Mouse (Mus musculus): ENCODE measurements around the gene Zbtb7a.
"Not testable (repeated sequence)": the region's sequence is repeated elsewhere in the genome, so short reads cannot be mapped to it uniquely, and the experiment has no call there.

Gene Zbtb7a

DNA sequence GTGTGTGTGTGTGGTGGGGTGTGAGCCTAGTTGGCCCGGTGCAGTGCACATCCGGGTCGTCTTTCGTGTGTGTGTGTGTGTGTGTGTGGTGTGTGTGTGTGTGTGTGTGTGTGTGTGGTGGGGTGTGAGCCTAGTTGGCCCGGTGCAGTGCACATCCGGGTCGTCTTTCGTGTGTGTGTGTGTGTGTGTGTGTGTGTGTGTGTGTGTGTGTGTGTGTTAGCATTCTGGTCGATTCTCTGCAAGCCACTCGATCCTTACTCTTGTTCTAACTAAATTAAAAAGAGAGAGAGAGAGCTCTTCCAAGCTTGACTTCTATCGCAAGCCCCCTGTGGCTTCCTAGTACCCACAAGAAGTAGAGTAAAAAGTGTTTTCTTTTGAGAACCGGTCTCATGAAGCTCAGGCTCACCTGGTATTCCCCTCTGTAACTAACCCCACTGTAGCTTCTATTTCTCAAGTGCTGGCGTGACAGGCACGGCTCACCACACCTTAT lies 34.4 kb downstream of the Zbtb7a start:
- peak; percentile 64 for DNase-seq

DNA sequence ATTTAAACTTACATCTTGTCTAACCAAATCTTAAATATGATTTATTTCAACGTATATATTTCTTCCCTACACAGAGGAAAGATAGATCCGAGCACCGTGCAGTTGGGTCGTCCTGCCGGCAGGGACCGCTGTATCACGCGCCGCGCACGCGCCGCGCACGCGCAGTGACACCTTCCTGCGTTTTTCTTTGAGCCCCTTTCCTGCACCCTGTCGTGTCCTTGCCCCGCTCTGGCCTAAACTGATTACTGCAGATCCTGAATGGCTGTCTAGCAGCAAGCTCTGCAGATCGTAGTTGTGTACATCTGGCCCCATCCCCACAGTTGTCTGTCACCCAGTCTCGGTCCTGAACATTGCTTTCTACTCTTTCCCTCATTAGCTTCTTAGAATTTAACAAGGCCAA lies 38.1 kb downstream of the Zbtb7a start:
- DNase-seq: peak; percentile 88

DNA sequence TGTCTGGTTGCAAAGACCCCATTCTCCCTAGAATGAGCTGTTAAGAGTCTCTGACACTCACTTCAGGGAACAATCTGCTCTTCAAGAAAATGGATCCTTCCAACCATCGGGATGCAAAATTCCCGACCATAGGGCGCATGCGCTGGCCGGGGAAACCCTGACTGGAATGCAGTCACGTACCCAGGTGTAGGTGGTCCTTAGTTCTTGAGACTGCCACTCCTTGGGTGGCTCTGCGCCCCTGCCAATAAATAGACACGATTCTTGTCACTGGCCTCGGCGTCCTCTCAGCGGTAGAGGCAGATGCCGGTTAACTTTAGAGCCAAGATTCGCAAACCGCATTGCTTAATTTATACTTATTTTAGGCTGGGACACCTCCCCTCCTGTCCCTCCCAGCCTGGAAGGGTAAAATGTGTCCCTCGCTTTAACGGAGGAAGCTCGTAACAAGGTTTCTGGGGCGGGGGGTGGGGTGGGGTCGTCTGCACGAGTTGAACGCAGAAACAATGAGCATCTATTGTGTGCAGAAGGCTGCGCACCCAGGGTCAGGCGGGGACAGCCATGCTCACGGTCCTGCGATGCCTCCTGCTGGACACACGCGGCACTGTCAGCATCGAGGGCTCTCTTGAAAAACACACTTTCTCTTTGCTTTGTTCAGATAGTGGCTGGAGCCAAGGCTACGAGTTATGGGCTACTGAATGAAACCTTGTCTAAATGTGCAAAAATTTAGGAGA lies 39.8 kb downstream of the Zbtb7a start:
- peak; percentile 96 for DNase-seq

DNA sequence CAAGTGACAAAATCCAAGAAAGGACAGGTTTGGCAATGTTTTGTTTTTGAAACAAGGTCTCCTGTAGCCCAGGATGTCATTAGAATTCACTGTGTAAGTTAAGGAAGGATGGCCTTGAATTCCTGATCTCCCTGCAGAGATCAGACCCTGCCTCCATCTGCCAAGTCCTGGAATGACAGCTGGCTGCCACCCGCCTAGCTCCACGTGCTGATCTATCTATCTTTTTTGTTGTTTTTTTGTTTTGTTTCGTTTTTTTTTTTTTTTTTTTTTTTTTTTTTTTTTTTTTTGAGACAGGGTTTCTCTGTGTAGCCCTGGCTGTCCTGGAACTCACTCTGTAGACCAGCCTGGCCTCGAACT lies 40.3 kb downstream of the Zbtb7a start:
- not testable (repeated sequence) for DNase-seq

DNA sequence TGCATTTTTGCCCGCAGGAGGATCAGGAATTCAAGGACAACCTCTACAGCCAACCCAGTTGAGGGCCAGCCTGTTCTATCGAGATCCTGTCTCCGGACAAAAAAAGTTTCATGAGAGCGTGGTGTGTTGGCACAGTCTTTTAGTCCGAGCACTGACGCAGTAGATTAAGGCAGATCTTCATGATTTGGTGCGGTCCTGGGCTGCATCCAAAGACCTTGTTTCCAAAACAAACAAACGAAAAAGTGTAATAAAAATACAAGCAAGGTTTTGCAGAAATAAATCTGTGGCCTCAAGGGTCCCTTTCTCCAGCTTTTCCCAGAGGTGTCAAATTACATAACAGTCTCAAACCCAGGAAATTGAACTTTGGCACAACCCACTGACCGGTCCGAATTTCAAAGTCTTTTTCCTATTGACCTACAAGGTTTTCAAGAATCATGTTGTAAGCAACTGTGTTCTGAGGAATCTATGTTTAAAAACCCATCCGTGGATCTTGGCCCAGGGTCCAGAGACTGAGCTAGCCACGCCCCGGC lies 41.0 kb downstream of the Zbtb7a start:
- DNase-seq: no peak

DNA sequence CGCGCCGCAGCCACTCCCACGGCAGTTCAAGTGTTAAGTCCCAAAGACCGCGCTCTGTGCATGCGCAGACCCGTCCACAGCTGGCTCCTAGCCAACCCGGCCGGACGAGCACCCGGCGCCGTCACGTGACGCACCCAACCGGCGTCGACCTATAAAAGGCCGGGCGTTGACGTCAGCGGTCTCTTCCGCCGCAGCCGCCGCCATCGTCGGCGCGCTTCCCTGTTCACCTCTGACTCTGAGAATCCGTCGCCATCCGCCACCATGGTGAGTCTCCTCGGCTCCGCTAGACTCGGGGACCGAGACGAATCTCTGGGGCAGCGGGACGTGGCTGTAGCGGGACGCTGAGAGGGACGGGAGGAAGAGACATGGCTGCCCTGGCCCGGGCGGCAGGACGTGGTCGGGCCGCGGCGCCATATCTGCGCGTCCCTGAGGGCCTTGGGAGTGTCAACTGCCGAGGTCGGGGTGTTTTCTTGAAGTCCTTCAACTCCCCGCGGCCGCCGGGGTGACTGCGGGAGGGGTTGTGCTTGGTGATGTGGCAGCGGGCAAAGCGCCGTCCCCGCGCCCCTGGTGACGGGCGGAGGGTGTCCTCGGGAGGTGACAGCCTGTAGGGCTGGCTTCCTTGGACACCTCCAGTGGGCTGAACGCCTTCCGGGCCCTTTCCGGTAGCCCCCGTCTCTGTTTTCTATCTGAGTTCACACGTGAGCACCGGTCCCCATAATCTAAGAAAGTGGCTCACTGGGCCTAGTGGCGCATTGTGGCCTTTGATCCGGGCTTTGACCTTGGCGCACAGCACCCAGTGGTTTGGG lies 41.6 kb downstream of the Zbtb7a start, which contains the start of gene Eef2:
TSS of gene Eef2 (plus strand) at position 166 of the 806 bp plus-strand sequence.
- DNase-seq: peak; percentile 97

DNA sequence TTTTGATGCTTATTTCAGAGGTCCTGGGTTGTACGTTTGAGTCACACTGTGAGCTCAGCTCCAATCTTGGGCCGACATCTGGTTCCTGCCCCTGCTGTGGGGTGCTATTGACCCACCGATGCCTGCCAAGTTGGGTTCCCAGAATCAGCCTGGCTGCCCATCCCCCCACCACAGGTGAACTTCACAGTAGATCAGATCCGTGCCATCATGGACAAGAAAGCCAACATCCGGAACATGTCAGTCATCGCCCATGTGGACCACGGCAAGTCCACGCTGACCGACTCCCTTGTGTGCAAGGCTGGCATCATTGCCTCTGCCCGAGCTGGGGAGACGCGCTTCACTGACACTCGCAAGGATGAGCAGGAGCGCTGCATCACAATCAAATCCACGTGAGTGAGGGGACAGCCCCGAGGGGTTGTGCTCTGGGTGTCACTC lies 42.5 kb downstream of the Zbtb7a start:
- DNase-seq: no peak

DNA sequence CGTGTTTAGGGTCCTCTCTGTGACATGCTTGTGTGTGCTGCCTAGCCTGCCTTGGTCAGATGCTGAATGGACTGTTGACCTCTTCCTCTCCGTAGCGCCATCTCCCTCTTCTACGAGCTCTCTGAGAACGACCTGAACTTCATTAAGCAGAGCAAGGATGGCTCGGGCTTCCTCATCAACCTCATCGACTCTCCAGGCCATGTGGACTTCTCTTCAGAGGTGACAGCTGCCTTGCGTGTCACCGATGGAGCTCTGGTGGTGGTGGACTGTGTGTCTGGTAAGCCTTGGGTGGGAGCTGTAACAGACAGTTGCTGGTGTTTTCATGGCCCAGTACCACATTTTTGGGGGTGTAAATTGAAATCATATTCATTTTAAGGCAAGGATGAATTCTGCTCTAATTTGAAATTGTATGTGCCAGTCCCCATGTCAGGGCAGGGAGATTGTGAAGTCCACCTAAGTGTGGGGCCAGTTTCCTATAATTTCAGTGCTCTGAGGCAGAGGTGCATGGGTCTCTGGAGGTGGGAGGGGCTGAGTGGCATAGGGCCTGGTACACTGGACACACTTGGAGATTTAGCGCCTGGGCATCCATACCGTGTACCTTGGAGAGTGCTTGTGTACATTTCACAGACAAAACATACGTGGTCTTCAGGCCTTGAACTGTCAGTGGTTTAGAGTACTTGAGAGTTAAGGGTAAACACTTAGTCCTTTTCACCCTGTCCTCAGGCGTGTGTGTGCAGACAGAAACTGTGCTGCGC lies 43.1 kb downstream of the Zbtb7a start:
- no peak for DNase-seq

DNA sequence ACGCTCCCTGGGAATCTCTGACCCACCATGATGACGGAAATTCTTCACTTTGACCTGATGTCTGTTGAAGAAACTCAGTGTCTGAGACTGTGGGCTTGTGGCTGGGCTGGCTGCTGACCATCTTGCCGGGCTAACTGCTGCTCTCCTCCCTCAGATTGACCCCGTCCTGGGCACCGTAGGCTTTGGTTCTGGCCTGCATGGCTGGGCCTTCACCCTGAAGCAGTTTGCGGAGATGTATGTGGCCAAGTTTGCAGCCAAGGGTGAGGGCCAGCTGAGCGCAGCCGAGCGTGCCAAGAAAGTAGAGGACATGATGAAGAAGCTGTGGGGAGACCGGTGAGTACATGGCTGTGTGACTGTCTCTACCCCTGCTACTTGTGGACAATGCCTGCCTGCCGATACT lies 43.9 kb downstream of the Zbtb7a start:
- no peak for DNase-seq

DNA sequence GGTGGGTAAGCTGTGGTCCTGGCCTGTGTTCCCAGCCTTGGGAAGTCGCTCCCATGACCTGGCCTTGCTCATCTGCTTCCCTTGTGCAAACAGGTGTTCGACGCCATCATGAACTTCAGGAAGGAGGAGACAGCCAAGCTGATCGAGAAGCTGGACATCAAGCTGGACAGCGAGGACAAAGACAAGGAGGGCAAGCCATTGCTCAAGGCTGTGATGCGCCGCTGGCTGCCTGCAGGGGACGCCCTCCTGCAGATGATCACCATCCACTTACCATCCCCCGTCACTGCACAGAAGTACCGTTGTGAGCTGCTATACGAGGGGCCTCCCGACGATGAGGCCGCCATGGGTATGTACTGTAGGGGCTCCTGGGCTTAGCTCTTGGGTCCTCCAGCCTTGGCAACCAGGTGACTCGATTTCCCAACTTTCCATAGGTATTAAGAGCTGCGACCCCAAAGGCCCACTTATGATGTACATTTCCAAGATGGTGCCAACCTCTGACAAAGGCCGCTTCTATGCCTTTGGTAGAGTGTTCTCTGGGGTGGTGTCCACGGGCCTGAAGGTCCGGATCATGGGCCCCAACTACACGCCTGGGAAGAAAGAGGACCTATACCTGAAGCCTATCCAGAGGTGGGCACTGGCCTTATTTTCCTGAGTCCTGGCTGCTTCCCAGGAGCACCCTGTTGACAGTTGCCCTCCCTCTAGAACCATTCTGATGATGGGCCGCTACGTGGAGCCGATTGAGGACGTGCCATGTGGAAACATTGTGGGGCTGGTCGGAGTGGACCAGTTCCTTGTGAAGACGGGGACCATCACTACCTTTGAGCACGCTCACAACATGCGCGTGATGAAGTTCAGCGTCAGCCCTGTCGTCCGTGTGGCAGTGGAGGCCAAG lies 44.7 kb downstream of the Zbtb7a start:
- DNase-seq: no peak

DNA sequence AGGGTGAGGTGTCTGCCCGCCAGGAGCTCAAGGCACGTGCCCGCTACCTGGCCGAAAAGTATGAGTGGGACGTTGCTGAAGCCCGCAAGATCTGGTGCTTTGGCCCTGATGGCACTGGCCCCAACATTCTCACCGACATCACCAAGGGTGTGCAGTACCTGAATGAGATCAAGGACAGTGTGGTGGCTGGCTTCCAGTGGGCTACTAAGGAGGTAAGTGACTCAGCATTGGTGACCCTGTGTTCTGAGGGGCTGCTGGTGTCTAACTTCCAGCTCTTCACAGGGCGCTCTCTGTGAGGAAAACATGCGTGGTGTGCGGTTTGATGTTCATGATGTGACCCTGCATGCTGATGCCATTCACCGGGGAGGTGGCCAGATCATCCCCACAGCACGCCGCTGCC lies 45.9 kb downstream of the Zbtb7a start:
- no peak for DNase-seq

DNA sequence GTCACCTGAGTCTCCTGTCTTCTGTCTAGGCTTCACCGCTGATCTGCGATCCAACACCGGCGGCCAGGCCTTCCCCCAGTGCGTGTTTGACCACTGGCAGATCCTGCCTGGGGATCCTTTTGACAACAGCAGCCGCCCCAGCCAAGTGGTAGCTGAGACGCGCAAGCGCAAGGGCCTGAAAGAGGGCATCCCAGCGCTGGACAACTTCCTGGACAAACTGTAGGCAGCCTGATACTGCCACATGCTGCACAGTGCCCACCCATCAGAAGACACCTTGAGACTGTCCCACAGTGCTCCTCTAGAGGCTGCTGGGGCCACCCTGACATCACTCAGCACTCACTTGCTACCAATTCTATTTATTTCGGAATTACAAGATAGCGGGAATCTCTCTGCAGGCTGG lies 46.8 kb downstream of the Zbtb7a start:
- DNase-seq: not testable (repeated sequence)

DNA sequence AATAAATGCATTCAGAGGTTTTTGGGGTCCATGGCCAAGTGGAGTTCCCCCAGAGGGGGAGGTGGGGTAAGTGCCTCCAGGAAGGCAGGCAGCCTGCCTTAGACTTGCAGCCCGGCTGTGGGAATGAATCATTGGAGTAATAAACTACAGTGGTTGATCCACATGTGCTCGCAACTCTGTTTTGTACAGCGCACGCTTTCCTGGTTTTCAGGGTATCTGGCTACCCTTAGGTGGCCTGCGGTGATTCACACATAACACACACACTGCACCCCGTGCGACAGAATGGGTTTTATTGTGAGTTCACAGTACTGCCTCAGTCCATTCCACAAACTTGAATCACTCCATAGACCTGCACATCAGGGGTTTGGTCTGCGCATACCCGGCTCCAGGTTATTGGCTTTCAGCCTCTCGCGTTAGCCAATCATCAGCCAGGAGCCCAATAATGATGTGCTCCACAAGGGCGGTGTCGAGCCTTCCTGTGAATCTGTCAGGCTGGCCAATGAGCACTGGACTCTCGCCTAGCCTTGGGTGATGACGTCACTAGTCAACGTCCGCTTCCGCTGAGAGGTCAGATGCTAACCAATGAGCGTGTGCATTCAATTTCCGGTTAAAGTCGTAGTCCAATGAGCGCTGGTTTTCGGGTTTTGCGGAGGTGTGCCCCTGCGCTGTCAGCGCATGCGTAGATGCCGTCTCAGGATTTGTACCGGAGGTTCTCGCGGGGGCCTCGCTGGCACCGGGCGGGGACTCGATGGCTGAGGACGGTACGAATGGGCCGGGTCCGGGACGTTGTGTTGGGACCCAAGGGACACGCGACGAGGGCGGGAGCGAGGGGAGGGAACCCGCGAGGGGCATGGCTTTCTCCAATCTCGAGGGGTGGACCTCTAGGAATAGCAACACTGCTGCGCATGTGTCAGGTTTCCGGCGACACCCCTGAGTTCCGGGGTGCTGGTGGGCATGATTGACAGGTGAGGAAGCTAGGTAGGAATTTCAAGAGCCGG lies 47.6 kb downstream of the Zbtb7a start, which contains the start of gene Dapk3:
TSS of gene Dapk3 (plus strand) at position 670 of the 998 bp plus-strand sequence.
- peak; percentile 94 for DNase-seq

DNA sequence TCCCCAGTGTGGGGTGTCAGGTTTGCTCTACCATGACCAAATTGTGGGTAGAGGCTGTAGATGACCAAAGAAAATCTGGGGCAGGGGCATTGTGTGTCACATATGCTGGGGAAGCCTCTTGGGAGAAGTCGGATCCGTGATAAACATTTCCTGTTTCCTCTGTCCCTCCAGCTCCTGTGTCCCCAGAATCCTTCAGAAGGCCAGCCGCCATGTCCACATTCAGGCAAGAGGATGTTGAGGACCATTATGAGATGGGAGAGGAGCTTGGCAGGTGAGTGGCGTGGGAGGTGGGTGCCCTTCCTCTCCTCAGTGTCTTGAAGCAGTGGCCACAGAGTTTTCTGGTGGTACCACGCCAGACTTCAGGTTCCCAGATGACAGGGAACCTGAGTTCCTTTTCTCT lies 48.8 kb downstream of the Zbtb7a start, which contains the start of gene 4930442H23Rik:
TSS of gene 4930442H23Rik (minus strand) at position 45 of the 400 bp plus-strand sequence.
- no peak for DNase-seq

DNA sequence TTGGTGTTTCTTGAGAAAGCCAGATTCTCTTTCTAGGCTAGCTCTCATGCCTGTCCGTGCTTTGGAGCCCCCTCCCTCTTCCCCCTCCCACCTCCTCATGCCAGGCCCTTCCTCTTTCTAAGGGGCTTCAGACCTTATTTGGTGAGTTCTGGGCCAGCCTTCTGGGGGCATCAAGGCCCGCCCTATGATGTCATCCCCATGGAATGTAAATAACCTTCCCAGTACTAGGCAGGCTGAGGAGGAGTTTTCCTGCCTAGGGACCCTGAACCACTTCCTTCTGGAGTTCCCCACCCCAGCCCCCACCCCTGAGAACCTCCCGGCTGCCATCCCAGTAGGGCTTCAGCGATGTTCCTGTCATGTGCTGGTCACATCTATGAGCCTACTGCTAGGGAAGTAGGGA lies 49.7 kb downstream of the Zbtb7a start:
- no peak for DNase-seq

DNA sequence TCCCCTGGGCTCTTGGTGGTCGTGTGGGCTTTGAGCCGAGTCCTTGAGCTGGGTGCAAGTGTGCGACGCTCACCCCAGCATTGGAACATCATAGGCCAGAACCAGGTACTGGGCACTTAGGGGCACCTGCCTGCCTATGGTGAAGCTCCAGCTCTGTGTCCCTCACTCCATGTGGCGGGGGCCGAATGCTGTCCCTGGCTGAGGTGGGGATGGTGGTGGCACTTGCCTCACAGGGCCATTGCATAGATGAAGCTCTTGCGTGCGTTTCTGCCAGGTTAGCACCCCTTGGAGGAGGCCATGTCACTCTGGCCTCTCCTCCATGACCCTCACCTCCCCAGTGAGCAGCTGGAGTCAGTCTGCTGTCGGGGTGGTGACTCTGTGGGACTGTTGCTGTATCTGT lies 52.1 kb downstream of the Zbtb7a start:
- DNase-seq: no peak

DNA sequence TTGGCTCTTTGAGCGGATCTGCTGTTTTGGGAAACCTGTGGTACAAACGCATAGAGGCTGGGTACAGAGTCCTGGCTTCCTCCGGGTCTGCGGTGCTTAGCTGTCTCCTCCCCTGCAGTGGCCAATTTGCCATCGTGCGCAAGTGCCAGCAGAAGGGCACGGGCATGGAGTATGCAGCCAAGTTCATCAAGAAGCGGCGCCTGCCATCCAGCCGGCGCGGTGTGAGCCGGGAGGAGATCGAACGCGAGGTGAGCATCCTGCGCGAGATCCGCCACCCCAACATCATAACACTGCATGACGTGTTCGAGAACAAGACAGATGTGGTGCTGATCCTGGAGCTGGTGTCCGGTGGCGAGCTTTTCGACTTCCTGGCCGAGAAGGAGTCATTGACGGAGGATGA lies 54.8 kb downstream of the Zbtb7a start:
- DNase-seq: no peak

DNA sequence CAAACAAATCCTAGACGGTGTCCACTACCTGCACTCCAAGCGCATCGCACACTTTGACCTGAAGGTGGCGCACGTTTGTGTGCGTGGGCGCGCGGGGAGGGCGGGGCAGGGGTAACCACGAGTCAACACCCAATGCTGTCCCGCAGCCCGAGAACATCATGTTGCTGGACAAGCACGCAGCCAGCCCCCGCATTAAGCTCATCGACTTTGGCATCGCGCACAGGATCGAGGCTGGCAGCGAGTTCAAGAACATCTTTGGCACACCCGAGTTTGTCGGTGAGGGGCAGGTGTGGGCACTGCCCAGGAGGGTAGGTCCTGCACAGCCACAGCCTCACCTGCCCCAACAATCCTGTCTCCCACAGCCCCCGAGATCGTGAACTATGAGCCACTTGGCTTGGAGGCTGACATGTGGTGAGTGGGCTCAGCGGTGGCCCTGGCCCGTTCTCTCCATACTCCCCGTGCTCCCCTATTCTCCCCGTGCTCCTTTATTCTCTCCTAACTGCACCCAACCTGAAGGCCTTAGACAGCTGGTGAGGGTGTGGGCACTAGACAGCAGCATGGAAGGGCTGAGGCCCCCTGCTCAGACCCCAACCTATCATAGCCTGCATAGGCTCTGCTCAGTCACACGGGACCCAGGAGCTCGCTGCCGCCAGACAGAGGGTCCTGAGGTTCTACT lies 55.4 kb downstream of the Zbtb7a start:
- DNase-seq: no peak

DNA sequence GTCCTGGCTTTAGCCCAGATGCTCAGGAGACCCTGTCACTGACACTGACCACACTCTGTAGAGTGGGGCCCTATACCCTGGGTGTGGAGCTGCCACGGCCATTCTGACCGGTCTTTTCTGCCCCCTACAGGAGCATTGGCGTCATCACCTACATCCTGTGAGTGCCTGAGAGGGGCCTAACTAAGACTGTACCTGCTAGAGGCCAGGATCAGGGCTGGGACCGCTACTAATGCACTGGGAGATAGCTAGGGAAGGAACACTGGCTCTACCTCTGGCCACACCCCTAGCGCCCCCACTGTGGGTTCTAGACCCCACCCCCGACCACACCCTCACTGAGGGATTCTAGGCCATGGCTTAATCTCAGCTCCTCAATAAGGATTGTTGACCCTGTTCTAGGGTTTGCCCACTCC lies 55.9 kb downstream of the Zbtb7a start:
- DNase-seq: no peak

All from thymus, postnatal 25 days (tissue).